Mouse (Mus musculus): Measurements from ENCODE around the gene Srgn.

DNA sequence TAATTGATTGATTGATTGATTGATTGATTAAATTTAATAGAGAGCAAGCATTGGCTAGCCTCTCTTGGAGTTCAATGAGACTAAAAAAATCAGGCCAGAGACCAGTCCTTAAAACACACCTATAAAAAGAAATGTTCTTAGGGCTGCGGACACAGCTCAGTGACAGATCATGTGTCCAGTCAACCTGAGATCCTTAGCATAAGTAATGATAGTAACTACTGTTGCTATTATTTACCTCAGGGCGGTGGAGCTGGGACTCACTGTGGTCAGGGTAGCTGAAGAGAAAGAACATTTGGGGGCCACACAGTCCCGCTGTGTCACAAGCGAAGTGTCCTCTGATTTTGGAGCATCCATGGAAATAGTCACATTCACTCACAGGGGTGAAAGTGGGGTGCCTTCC, 14.4 kb downstream of the Srgn start:
- TF ChIP-seq POLR2A (IDR thresholded peaks at IDR 0.05; ENCODE audit: borderline replicate concordance, extremely low read depth, low read depth, low read length) (no peak), CTCF (IDR thresholded peaks at IDR 0.05; ENCODE audit: insufficient read depth, low read length) (no peak)
